Mouse (Mus musculus) left cerebral cortex, postnatal 4 days (tissue): ENCODE measurements around the gene 2310007B03Rik. TPM values are rescaled to one million over a fixed set of nuclear protein-coding genes. Genes with fewer than 3 reads are reported as not detected.
A peak's percentile ranks its signal among the peaks of the same experiment; 100 is the strongest.

Source experiments
- DNase-seq: peaks from one replicate; pipeline ENCODE4 v3.0.0-alpha.2; 2022
- intact Hi-C: fragments of 180-260 bp; cut with DNase I; formaldehyde crosslinking; loops from one replicate; pipeline ENCODE4 v1.15.1; 2025
- total RNA-seq, 2 experiments: library from RNA; stranded (reverse); gene quantifications; 2 replicates each; pipeline ENCODE4 v1.2.3; 2021

2310007B03Rik gene
- total RNA-seq, 2 experiments from 2014 or later, result not detected

DNA sequence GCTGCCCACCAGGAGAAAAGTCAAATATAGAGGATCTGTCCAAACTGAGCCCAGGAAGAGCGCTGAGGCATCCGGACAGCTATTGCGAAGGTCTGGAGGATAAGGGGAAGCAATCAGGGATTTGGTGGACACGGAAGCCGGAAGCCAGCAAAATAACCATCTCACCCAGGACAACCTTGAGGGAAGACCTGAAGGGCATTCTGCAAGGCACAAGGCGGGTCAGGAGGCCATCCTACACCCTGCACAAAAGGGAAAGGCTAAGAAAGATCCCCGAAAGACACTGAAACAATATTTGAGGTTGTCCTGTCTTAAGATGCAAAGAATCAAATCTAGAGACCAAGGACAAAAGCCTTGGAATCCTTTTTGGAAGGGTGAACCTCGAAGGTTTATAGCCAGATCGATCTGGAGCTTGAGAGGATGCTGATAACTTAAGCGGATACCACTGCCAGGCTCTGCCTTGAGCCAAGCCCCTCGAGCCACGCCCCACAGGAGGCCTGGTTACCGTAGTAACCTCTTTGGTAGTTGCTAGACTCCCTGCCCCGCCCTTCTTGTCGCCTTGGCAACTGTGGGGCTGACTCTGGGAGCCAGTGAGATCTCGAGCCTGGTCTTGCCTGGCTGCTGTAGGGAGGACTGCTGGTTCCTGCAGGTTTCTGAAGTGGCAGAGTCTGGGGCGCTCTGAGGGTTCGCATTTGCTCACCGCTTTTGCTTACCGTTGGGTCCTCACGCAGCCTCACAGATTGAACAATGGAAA lies 45.9 kb downstream of the 2310007B03Rik start:
- intact Hi-C loops, result no loop called here
- DNase-seq, result peak; percentile 94

- DNase-seq, result no peak
These were observed 58.0 kb downstream of the 2310007B03Rik start for GRCm38 (mm10) chr1:93102700-93103099.

GRCm38 (mm10) chr1:93101571-93102061 lies 59.1 kb downstream of the 2310007B03Rik start, which contains the start of gene Kif1a:
Gene Kif1a (minus strand): TSS chr1:93101951.
- intact Hi-C loops, result no loop called here
- DNase-seq, result peak; percentile 92

More at GRCm38 (mm10) chr1:93102700-93103099, 58.0 kb downstream of the 2310007B03Rik start:
- intact Hi-C loops, result no loop called here

Other genes starting within 250 kb of the 2310007B03Rik start
- gene Capn10, start 226.6 kb downstream of the 2310007B03Rik start, total RNA-seq, result 10 to 100 TPM; 60.2 to 63.4 TPM
- gene Gpr35, start 210.1 kb downstream of the 2310007B03Rik start, total RNA-seq, result 1 to 10 TPM in 1 of 2 experiments, under 1 TPM in 1; 0.40 to 1.0 TPM
- not detected for gene Aqp12, start 154.6 kb downstream of the 2310007B03Rik start, total RNA-seq
- 100 to 1,000 TPM; 715 to 768 TPM for gene Kif1a, start 59.0 kb downstream of the 2310007B03Rik start, total RNA-seq
- not detected for gene Agxt, start 25.7 kb downstream of the 2310007B03Rik start, total RNA-seq
- gene Crocc2, start 7.8 kb upstream of the 2310007B03Rik start, total RNA-seq, result under 1 TPM; 0.91 to 0.94 TPM
- 1 to 10 TPM; 8.4 to 8.6 TPM for gene Sned1, start 74.9 kb upstream of the 2310007B03Rik start, total RNA-seq
- gene Mterf4, start 145.0 kb upstream of the 2310007B03Rik start, total RNA-seq, result 10 to 100 TPM; 22.3 to 22.8 TPM
- gene Ppp1r7, start 181.9 kb upstream of the 2310007B03Rik start, total RNA-seq, result 10 to 100 TPM; 66.8 to 68.1 TPM
- gene Pask, start 182.5 kb upstream of the 2310007B03Rik start, total RNA-seq, result 10 to 100 TPM; 10.1 to 10.8 TPM
- gene Ano7, start 213.0 kb upstream of the 2310007B03Rik start, total RNA-seq, result under 1 TPM; 0.10 to 0.34 TPM